Mouse (Mus musculus): ENCODE results near the gene Gm21704.
"Not testable (repeated sequence)": the region's sequence is repeated elsewhere in the genome, so short reads cannot be mapped to it uniquely, and the experiment has no call there.

Gm21704 gene

GRCm38 (mm10) chrY:3410067-3410466 is at the start of gene Gm21704, which contains the start of gene Gm21708:
Gene Gm21704, minus strand, starts transcription at chrY:3410167.
Gene Gm21708, minus strand, starts transcription at chrY:3410167.
- DNase-seq (ENCODE audit: low spot score) = not testable (repeated sequence)

DNA sequence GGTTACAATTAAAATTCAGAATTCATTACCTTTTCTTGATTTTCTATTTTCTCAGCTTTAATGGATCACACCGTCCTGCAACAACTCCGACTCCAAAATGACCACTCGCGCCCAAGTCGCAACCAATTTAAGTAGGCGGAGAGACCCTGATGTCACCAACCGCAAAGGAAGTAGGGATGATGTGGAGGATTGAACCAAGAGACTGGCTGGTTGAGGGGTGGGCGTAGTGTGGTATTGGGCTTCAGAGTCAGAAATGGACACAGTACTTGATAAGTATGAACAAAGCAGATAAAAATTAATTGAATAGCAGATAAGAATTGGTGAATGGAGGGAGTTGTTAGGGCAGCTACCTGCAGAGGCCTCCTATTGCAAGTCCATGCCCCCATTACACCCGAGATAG is 64.7 kb downstream of the Gm21704 start, which contains the start of gene Gm21693:
Gm21693 (minus strand) TSS at position 101 of the 400 bp plus-strand sequence.
- not testable (repeated sequence) for DNase-seq (ENCODE audit: low spot score)

DNA sequence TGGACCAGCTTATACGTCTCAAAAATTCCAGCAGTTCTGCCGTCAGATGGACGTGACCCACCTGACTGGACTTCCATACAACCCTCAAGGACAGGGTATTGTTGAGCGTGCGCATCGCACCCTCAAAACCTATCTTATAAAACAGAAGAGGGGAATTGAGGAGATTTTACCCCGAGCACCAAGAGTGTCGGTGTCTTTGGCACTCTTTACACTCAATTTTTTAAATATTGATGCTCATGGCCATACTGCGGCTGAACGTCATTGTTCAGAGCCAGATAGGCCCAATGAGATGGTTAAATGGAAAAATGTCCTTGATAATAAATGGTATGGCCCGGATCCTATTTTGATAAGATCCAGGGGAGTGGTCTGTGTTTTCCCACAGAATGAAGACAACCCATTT is 69.3 kb downstream of the Gm21704 start:
- not testable (repeated sequence) for DNase-seq (ENCODE audit: low spot score)
